Mouse (Mus musculus) cortical plate, adult 2 months (tissue): ENCODE measurements at regions not wholly inside any gene's neighbourhood (a gene's known extent, or its start where the extent isn't known, plus 50 kb on each side); places are given as distances from the start of the nearest gene placed in this dataset.

Experiments used
- CTCF ChIP-seq: fragments of 200-500 bp; IDR thresholded peaks from 2 replicates; pipeline ENCODE4 v1.5.1; 2011; ENCODE audit warnings: mild to moderate bottlenecking, control low read depth, low read length; ENCODE audit not compliant: insufficient read depth; ENCODE audit errors: extremely low read depth
- POLR2A ChIP-seq: fragments of 200-500 bp; IDR thresholded peaks from 2 replicates; pipeline ENCODE4 v1.6.1; 2011; ENCODE audit warnings: mild to moderate bottlenecking, low read length, control low read depth; ENCODE audit not compliant: insufficient read depth; ENCODE audit errors: extremely low read depth

DNA sequence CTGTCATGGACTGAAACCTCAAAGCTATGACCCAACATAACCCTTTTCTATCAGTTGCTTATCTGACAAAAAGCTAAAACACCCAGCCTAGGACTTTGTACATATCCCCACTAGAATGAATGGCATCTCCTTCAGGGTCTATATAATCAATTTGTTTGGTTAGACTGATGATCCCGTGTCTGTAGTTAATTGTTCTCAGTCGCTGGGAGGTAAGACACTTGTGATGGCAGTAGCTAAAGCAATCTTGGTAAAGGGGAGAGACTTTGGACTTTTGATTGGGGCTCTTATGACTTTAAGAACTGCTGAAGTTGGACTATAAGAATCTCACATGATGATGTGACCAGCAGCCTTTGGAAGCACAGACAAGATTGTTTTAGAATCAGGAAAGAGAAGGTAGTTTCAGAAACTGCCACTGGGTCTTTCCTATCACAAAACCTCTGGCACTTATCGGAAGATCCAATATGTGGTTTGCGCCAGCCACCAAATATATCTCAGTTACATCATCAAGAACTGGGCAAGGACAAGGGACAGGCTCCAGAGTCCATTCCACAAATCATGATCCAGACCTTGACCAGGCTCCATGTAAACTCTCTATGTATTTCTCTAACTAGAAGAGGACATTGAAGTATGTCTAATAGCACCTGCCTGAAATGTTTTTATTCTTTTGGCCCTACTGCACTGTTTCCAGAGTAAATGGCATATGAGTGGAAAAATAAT, 183.1 kb downstream of the Sp3 start:
- TF ChIP-seq CTCF (no peak), POLR2A (no peak)
